Mouse (Mus musculus) kidney, postnatal 0 days (tissue): ENCODE measurements at regions not wholly inside any gene's neighbourhood (a gene's known extent, or its start where the extent isn't known, plus 50 kb on each side); places are given as distances from the start of the nearest gene placed in this dataset.

ENCODE experiments used
- ATAC-seq: fragments of 200-750 bp; cut with Nextera tagmentation; replicated peaks from 2 replicates; pipeline ENCODE4 v1.8.0; 2017; ENCODE audit warnings: low read depth, moderate number of reproducible peaks, moderate TSS enrichment, moderate library complexity; ENCODE audit not compliant: low FRiP score
- DNase-seq: peaks from one replicate; pipeline ENCODE4 v3.0.0-alpha.2; 2016; ENCODE audit warnings: low spot score
- H3K27ac ChIP-seq: fragments of 300-500 bp; sonication (generic); 2 replicates; pipeline ENCODE4 v1.5.1; 2014; ENCODE audit warnings: mild to moderate bottlenecking
- H3K27me3 ChIP-seq: fragments of 300-500 bp; sonication (generic); 2 replicates; pipeline ENCODE4 v1.6.1; 2014; ENCODE audit warnings: low read length, mixed read lengths; ENCODE audit not compliant: insufficient read depth
- H3K36me3 ChIP-seq: fragments of 300-500 bp; sonication (generic); 2 replicates; pipeline ENCODE4 v1.6.1; 2014; ENCODE audit warnings: low read length, mixed read lengths; ENCODE audit not compliant: insufficient read depth
- H3K4me1 ChIP-seq: fragments of 300-500 bp; sonication (generic); replicated peaks from 2 replicates; pipeline ENCODE4 v1.6.1; 2014; ENCODE audit warnings: antibody characterized with exemption, low read length, mixed read lengths; ENCODE audit not compliant: insufficient read depth
- H3K4me2 ChIP-seq: fragments of 300-500 bp; sonication (generic); 2 replicates; pipeline ENCODE4 v1.6.1; 2014; ENCODE audit warnings: mild to moderate bottlenecking, low read length, moderate library complexity, mixed read lengths
- H3K4me3 ChIP-seq: fragments of 300-500 bp; sonication (generic); replicated peaks from 2 replicates; pipeline ENCODE4 v1.5.1; 2014; ENCODE audit warnings: low read depth, low read length
- H3K9ac ChIP-seq: fragments of 300-500 bp; sonication (generic); 2 replicates; pipeline ENCODE4 v1.6.1; 2014; ENCODE audit warnings: low read depth, low read length
- H3K9me3 ChIP-seq: fragments of 300-500 bp; sonication (generic); replicated peaks from 2 replicates; pipeline ENCODE4 v1.6.1; 2016; ENCODE audit warnings: low read length, inconsistent platforms, mixed read lengths
- CTCF ChIP-seq: IDR thresholded peaks from 2 replicates; pipeline ENCODE4 v1.5.1; 2016; ENCODE audit warnings: antibody characterized with exemption, low read depth, mild to moderate bottlenecking, moderate library complexity
- WGBS: fragments of 180-500 bp; shearing (Covaris S2); extraction: QIAGEN DNeasy Blood & Tissue Kit; methylation state at CpG from one replicate; pipeline ENCODE4 v1.1.7; 2014; 5-methylcytosine and 5-hydroxymethylcytosine counted together

- no peak for TF ChIP-seq CTCF
- no peaks in the 10 kb centered on the region for H3K4me1 ChIP-seq
- H3K27me3 ChIP-seq = no peaks in the 10 kb centered on the region
- no peak overlapping the region for H3K4me3 ChIP-seq
- WGBS = 67% methylated on average over 19 of the region's 19 CpGs
- H3K27ac ChIP-seq = no peak overlapping the region
- no peak overlapping the region for H3K9ac ChIP-seq
- no peak for ATAC-seq
- no peaks in the 10 kb centered on the region for H3K36me3 ChIP-seq
- no peak overlapping the region for H3K4me2 ChIP-seq
- DNase-seq = no peak
- no peaks in the 10 kb centered on the region for H3K9me3 ChIP-seq
Observed at GRCm38 (mm10) chr13:99056432-99057292, 72.3 kb upstream of the 1700024P04Rik start.

GRCm38 (mm10) chr13:99055609-99056321 is 71.4 kb upstream of the 1700024P04Rik start:
- H3K9me3 ChIP-seq = no peaks in the 10 kb centered on the region
- H3K27ac ChIP-seq = no peak overlapping the region
- DNase-seq = peak; percentile 34
- H3K9ac ChIP-seq = no peak overlapping the region
- no peak for ATAC-seq
- no peak overlapping the region for H3K4me2 ChIP-seq
- H3K4me1 ChIP-seq = no peaks in the 10 kb centered on the region
- H3K36me3 ChIP-seq = no peaks in the 10 kb centered on the region
- no peak overlapping the region for H3K4me3 ChIP-seq
- no peak for TF ChIP-seq CTCF
- no peaks in the 10 kb centered on the region for H3K27me3 ChIP-seq
- 40% methylated on average over 11 of the region's 11 CpGs for WGBS

- H3K27ac ChIP-seq = no peak overlapping the region
- 97% methylated on average over 1 of the region's 1 CpGs for WGBS
- 0 out of 2 replicates have a peak, but pooled peaks cover under 1% of the 10 kb centered on the region for H3K4me1 ChIP-seq
- ATAC-seq (no peak), DNase-seq (no peak)
- no peaks in the 10 kb centered on the region for H3K27me3 ChIP-seq
- H3K4me3 ChIP-seq = no peak overlapping the region
- H3K36me3 ChIP-seq = no peaks in the 10 kb centered on the region
- TF ChIP-seq CTCF = no peak
- no peak overlapping the region for H3K9ac ChIP-seq
- H3K9me3 ChIP-seq = no peaks in the 10 kb centered on the region
- H3K4me2 ChIP-seq = no peak overlapping the region
Observed at GRCm38 (mm10) chr13:99052076-99052475, 67.7 kb upstream of the 1700024P04Rik start.

- no peak for DNase-seq
- Histone ChIP-seq H3K9me3 (no peaks in the 10 kb centered on the region), H3K4me2 (no peak overlapping the region), H3K4me3 (no peak overlapping the region), H3K36me3 (no peaks in the 10 kb centered on the region), H3K9ac (no peak overlapping the region), H3K27me3 (no peaks in the 10 kb centered on the region), H3K27ac (no peak overlapping the region; the same call in 1 of the 2 replicates), H3K4me1 (0 out of 2 replicates have a peak, but pooled peaks cover 4% of the 10 kb centered on the region)
- TF ChIP-seq CTCF = no peak
- 29% methylated on average over 4 of the region's 4 CpGs for WGBS
- no peak for ATAC-seq
Observed at GRCm38 (mm10) chr13:99049699-99050098, 65.3 kb upstream of the 1700024P04Rik start.

- no peak overlapping the region for H3K9ac ChIP-seq
- TF ChIP-seq CTCF = no peak
- H3K4me2 ChIP-seq = no peak overlapping the region
- H3K27ac ChIP-seq = no peak overlapping the region
- 63% methylated on average over 5 of the region's 5 CpGs for WGBS
- H3K4me1 ChIP-seq = 0 out of 2 replicates have a peak, but pooled peaks cover 4% of the 10 kb centered on the region
- H3K36me3 ChIP-seq = no peaks in the 10 kb centered on the region
- no peaks in the 10 kb centered on the region for H3K9me3 ChIP-seq
- H3K4me3 ChIP-seq = no peak overlapping the region
- no peak for DNase-seq
- no peaks in the 10 kb centered on the region for H3K27me3 ChIP-seq
- peak; percentile 57 for ATAC-seq
Observed at GRCm38 (mm10) chr13:99048651-99049100, 64.3 kb upstream of the 1700024P04Rik start.

- H3K4me3 ChIP-seq = no peak overlapping the region
- H3K36me3 ChIP-seq = no peaks in the 10 kb centered on the region
- TF ChIP-seq CTCF = no peak
- no peak for DNase-seq
- no peak for ATAC-seq
- no peak overlapping the region for H3K4me2 ChIP-seq
- no peak overlapping the region for H3K9ac ChIP-seq
- no peaks in the 10 kb centered on the region for H3K27me3 ChIP-seq
- no peak overlapping the region for H3K27ac ChIP-seq
- H3K9me3 ChIP-seq = no peaks in the 10 kb centered on the region
- H3K4me1 ChIP-seq = 0 out of 2 replicates have a peak, but pooled peaks cover 4% of the 10 kb centered on the region
- WGBS = 42% methylated on average over 7 of the region's 7 CpGs
Observed at GRCm38 (mm10) chr13:99047219-99047618, 62.9 kb upstream of the 1700024P04Rik start.
